Mouse (Mus musculus): ENCODE results near the gene 0610030E20Rik.

Gene 0610030E20Rik

GRCm38 (mm10) chr6:72390795-72391521, 43.8 kb downstream of the 0610030E20Rik start:
- DNase-seq (ENCODE audit: extremely low spot score), result peak; percentile 77

- DNase-seq (ENCODE audit: extremely low spot score), result no peak
These were observed 45.2 kb downstream of the 0610030E20Rik start for GRCm38 (mm10) chr6:72392341-72392740.

DNA sequence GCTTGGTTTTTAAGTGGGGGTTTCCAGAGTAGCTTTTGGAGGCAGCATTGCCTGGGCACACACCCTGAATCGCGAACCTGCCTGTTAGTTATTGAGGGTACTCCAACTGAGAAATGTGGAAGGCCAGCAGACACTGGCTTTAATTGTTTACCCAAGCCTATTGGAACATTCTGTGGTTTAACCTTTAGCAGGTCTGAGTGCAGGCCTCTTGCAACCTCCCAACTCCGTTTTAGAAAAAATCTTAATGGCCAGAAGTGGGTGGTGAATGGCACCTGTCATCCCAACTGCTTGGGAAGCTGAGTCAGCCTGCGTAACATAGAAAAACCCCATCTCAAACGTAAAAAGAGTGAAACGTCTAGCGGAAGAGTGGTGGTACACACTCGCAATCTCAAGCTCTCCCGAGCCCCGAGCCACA, 49.7 kb downstream of the 0610030E20Rik start:
- no peak for DNase-seq (ENCODE audit: extremely low spot score)

DNA sequence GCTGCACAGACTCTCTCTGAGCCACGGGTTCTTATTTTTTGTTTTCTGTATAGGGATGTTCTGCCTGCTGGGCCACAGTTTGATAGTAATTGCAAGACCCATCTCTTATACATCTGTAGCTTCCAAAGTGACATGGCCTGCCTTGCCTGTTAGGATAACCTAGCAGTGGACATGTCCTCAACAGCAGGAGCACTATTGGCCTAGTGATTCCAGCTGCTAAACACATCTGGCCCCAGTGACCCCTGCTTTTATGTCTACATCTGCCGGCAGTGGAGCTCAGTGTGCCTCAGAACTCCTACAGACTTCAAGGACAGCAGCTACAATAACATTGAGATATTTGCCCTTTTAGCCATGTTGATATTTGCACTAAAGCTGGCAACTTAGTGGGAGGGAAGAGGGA, 52.9 kb downstream of the 0610030E20Rik start:
- no peak for DNase-seq (ENCODE audit: extremely low spot score)

DNA sequence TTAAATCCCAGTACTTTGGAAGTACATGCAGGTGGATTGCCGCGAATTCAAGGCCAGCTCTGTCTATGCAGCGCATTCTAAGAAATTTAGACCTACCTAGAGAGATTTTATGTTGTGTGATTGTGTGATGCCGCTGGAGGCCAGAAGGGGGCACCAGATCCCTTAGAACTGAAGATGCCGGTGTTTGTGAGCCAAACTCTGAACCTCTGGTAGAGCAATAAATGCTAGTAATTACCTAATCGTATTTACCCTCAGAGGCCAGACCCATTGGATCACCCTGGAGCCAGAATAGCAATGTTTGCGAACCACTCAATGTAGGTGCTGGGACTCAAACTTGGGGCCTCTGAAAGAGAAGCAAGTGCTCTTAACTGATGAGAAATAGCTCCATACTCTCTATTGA, 54.8 kb downstream of the 0610030E20Rik start:
- DNase-seq (ENCODE audit: extremely low spot score), result peak; percentile 69

Data from embryo, embryonic 9.5 days (tissue).